In the genomic region with DNA sequence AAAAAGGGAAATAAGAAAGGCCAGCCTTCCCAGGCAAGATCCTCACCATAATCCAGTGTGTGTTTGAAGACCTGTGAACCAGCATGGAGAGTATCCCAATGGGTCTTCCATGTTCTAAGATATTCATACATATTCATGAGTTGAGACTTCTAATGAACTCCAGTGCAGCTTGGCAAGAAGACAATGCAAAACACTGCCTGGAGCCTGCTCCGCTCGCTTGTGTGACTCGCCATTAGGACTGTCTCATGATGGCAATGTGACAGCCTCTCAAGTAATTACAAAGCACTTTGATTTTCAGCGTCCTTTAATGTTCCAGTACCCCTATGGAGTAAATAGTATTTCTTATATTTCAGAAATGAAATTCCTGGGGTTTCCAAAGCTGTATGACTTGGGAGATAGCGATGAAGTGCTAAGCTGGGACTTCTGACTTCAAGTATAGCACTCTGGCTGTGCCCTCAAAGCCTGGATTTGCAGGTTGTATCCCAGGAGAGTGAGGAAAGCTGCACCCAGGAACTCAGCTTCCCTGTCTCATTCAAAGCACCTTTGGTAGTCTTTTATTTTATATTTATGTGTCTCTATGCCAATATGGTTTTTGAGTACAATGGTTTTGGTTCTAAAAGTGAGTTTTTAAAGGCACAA, we compare ENCODE assay signal across 11 mouse cellular contexts.
DNase-seq lines count a peak whose midpoint lies in the region; ATAC-seq and TF ChIP-seq lines count a peak whose summit lies in the region.
"Had no signal": no experiment of that assay in that cellular context is flagged by ENCODE, and none has a peak within 500 bp of the region (broad histone marks: within the 10 kb centered on the region; RNA-seq: fewer than 3 reads in every experiment).

No protein-coding gene starts in this region.

- peak; percentile 84 for ATAC-seq in forebrain, embryonic 14.5 days
- peak; percentile 62; the same call in 1 of the 2 replicates for ATAC-seq in hindbrain, postnatal 0 days
- peak; percentile 85 for ATAC-seq in neural tube, embryonic 14.5 days (ENCODE audit: low read depth)
- ATAC-seq: liver, postnatal 0 days had no signal

- DNase-seq in left cerebral cortex, postnatal 4 days, result peak; percentile 68
- DNase-seq in left cerebral cortex, adult 11 months (ENCODE audit: low spot score), result no peak
- DNase-seq in forebrain, embryonic 14.5 days (ENCODE audit: low spot score), result peak; percentile 94
- peak; percentile 61 for DNase-seq in hindbrain, postnatal 0 days (ENCODE audit: low spot score)
- no peak for DNase-seq in yolk sac, embryonic 10.5 days (ENCODE audit: low spot score)
- no peak for DNase-seq in adrenal gland, adult 18-20 months (ENCODE audit: low spot score in 2 of 2)
- DNase-seq: adrenal gland, postnatal 25 days; heart, postnatal 36 days; liver, postnatal 0 days had no signal

- no peaks in the 10 kb centered on the region for H3K36me3 ChIP-seq in forebrain, embryonic 14.5 days (ENCODE audit: control insufficient read depth, insufficient read depth, low read length)
- H3K36me3 ChIP-seq in hindbrain, postnatal 0 days (ENCODE audit: insufficient read depth, low read length), result no peaks in the 10 kb centered on the region
- no peaks in the 10 kb centered on the region for H3K36me3 ChIP-seq in neural tube, embryonic 14.5 days (ENCODE audit: control insufficient read depth, insufficient read depth, low read length)

- 10% methylated on average over 5 of the region's 5 CpGs for WGBS in forebrain, embryonic 14.5 days
- WGBS in hindbrain, postnatal 0 days, result 24% methylated on average over 5 of the region's 5 CpGs
- 29% methylated on average over 5 of the region's 5 CpGs for WGBS in neural tube, embryonic 14.5 days

- H3K4me3 ChIP-seq in forebrain, embryonic 14.5 days (ENCODE audit: low read depth, low read length), result no peak overlapping the region
- no peak overlapping the region for H3K4me3 ChIP-seq in hindbrain, postnatal 0 days (ENCODE audit: low read length)
- H3K4me3 ChIP-seq in neural tube, embryonic 14.5 days (ENCODE audit: low read depth, low read length), result no peak overlapping the region

- H3K9me3 ChIP-seq in forebrain, embryonic 14.5 days (replicated peaks; ENCODE audit: control insufficient read depth, low read length), result no peaks in the 10 kb centered on the region
- H3K9me3 ChIP-seq in hindbrain, postnatal 0 days (ENCODE audit: low read length), result no peaks in the 10 kb centered on the region
- no peaks in the 10 kb centered on the region for H3K9me3 ChIP-seq in neural tube, embryonic 14.5 days (ENCODE audit: control insufficient read depth, low read length)

- no peak overlapping the region for H3K9ac ChIP-seq in forebrain, embryonic 14.5 days (ENCODE audit: low read length)
- H3K9ac ChIP-seq in hindbrain, postnatal 0 days (replicated peaks; ENCODE audit: low read length), result no peak overlapping the region
- H3K9ac ChIP-seq in neural tube, embryonic 14.5 days (replicated peaks; ENCODE audit: low read depth, low read length), result no peak overlapping the region
- H3K9ac ChIP-seq: liver, postnatal 0 days had no signal

- H3K4me2 ChIP-seq in forebrain, embryonic 14.5 days (ENCODE audit: low read length), result peak overlapping the region; percentile 14; the same call in 1 of the 2 replicates
- H3K4me2 ChIP-seq in hindbrain, postnatal 0 days (ENCODE audit: low read depth, low read length), result no peak overlapping the region
- H3K4me2 ChIP-seq in neural tube, embryonic 14.5 days (ENCODE audit: low read depth, low read length), result no peak overlapping the region

- intact Hi-C loops in left cerebral cortex, postnatal 4 days (cut with DNase I), result no loop called here

- no peak for TF ChIP-seq CTCF in hindbrain, postnatal 0 days (IDR thresholded peaks at IDR 0.05; ENCODE audit: low read depth)

- H3K4me1 ChIP-seq in forebrain, embryonic 14.5 days (ENCODE audit: control insufficient read depth, insufficient read depth, low read length), result peaks cover 27% of the 10 kb centered on the region
- H3K4me1 ChIP-seq in hindbrain, postnatal 0 days (ENCODE audit: insufficient read depth, low read length), result no peaks in the 10 kb centered on the region
- H3K4me1 ChIP-seq in neural tube, embryonic 14.5 days (ENCODE audit: control insufficient read depth, insufficient read depth, low read length), result 0 out of 2 replicates have a peak, but pooled peaks cover 7% of the 10 kb centered on the region

- H3K27me3 ChIP-seq in forebrain, embryonic 14.5 days (replicated peaks; ENCODE audit: control insufficient read depth, insufficient read depth, low read length), result no peaks in the 10 kb centered on the region
- H3K27me3 ChIP-seq in hindbrain, postnatal 0 days (ENCODE audit: insufficient read depth, low read length), result no peaks in the 10 kb centered on the region
- H3K27me3 ChIP-seq in neural tube, embryonic 14.5 days (ENCODE audit: control insufficient read depth, insufficient read depth, low read length), result no peaks in the 10 kb centered on the region
- H3K27me3 ChIP-seq: CH12.LX had no signal

- H3K27ac ChIP-seq in forebrain, embryonic 14.5 days (ENCODE audit: low read depth, low read length), result peak overlapping the region; percentile 80
- no peak overlapping the region for H3K27ac ChIP-seq in hindbrain, postnatal 0 days
- H3K27ac ChIP-seq in neural tube, embryonic 14.5 days (ENCODE audit: low read depth, low read length), result no peak overlapping the region

Comparison
In these comparisons a context has a peak if more than half of its experiments do, and no peak if none do; other contexts are left out.
1. DNase-seq: peak in left cerebral cortex, postnatal 4 days (single experiment), forebrain, embryonic 14.5 days (single experiment) and hindbrain, postnatal 0 days (single experiment); none in left cerebral cortex, adult 11 months (single experiment), yolk sac, embryonic 10.5 days (single experiment) and adrenal gland, adult 18-20 months (0 of 2).
2. Peak in every context shown above with its lines, with median percentiles within 50 percentile points of each other: ATAC-seq.